Mouse (Mus musculus) MEL (cell line): ENCODE data around the gene Ssb. TPM values are rescaled to one million over a fixed set of nuclear protein-coding genes. Genes with fewer than 3 reads are reported as not detected.

Experiments
- DNase-seq: peaks from one replicate; pipeline ENCODE4 v3.0.0; 2011; ENCODE audit warnings: low read depth, low spot score
- H3K27ac ChIP-seq: 2 replicates; pipeline ENCODE4 v1.5.1; 2012; ENCODE audit warnings: low read depth, mild to moderate bottlenecking, control low read depth, low read length, moderate library complexity; ENCODE audit not compliant: control insufficient read depth
- H3K27me3 ChIP-seq, 2 experiments: fragments of 150-350 bp in 1 of 2; sonication (generic) in 1 of 2; 2 replicates each; pipeline ENCODE4 v1.6.1; 2012; ENCODE audit warnings: low read length in 2 of 2, mild to moderate bottlenecking in 2 of 2, improper control_type of control experiment in 1 of 2, moderate library complexity in 1 of 2; ENCODE audit not compliant: insufficient read depth in 2 of 2, control insufficient read depth in 1 of 2
- H3K36me3 ChIP-seq, 2 experiments: 2 replicates each; pipeline ENCODE4 v1.6.1; 2012 to 2014; ENCODE audit warnings: low read length in 2 of 2, improper control_type of control experiment in 1 of 2, inconsistent platforms in 1 of 2, mild to moderate bottlenecking in 1 of 2; ENCODE audit not compliant: insufficient read depth in 2 of 2, control insufficient read depth in 1 of 2
- H3K4me1 ChIP-seq, 2 experiments: fragments of 150-350 bp in 1 of 2; sonication (generic) in 1 of 2; 2 replicates each; pipeline ENCODE4 v1.6.1; 2012; ENCODE audit warnings: low read length in 2 of 2, improper control_type of control experiment in 1 of 2, mild to moderate bottlenecking in 1 of 2; ENCODE audit not compliant: insufficient read depth in 2 of 2, control insufficient read depth in 1 of 2
- H3K4me3 ChIP-seq, 2 experiments: fragments of 150-350 bp in 1 of 2; sonication (generic) in 1 of 2; 2 replicates each; pipeline ENCODE4 v1.5.1; 2012; ENCODE audit warnings: low read depth in 2 of 2, low read length in 2 of 2, mild to moderate bottlenecking in 2 of 2, moderate library complexity in 2 of 2, control low read depth in 1 of 2, improper control_type of control experiment in 1 of 2; ENCODE audit not compliant: control insufficient read depth in 1 of 2, insufficient read depth in 1 of 2
- H3K79me2 ChIP-seq: 2 replicates; pipeline ENCODE4 v1.6.1; 2012; ENCODE audit warnings: mild to moderate bottlenecking, low read length, moderate library complexity; ENCODE audit not compliant: control insufficient read depth, poor library complexity, insufficient read depth
- H3K9ac ChIP-seq: 2 replicates; pipeline ENCODE4 v1.6.1; 2012; ENCODE audit warnings: low read depth, mild to moderate bottlenecking, control low read depth, low read length, moderate library complexity; ENCODE audit not compliant: control insufficient read depth, poor library complexity, severe bottlenecking
- H3K9me3 ChIP-seq: fragments of 150-350 bp; sonication (generic); replicated peaks from 2 replicates; pipeline ENCODE4 v1.6.1; 2012; ENCODE audit warnings: mild to moderate bottlenecking, low read length, improper control_type of control experiment, moderate library complexity; ENCODE audit not compliant: insufficient read depth
- BHLHE40 ChIP-seq: IDR thresholded peaks from 2 replicates; pipeline ENCODE4 v1.6.1; 2012; ENCODE audit warnings: low read depth, mild to moderate bottlenecking, inconsistent platforms, low read length, improper control_type of control experiment, borderline replicate concordance
- CHD1 ChIP-seq: IDR thresholded peaks from 2 replicates; pipeline ENCODE4 v1.6.1; 2012; ENCODE audit warnings: low read depth, mild to moderate bottlenecking, inconsistent platforms, low read length, improper control_type of control experiment
- CHD2 ChIP-seq: IDR thresholded peaks from 2 replicates; pipeline ENCODE4 v1.6.1; 2011; ENCODE audit warnings: low read length, improper control_type of control experiment
- CTCF ChIP-seq, 3 experiments: IDR thresholded peaks in 2 of 3; conservative IDR thresholded peaks in 1 of 3; 2 replicates each; pipeline ENCODE4 v1.5.1; 2011 to 2012; ENCODE audit warnings: low read length in 3 of 3, low read depth in 2 of 3, mild to moderate bottlenecking in 2 of 3, improper control_type of control experiment in 1 of 3, inconsistent platforms in 1 of 3, mixed read lengths in 1 of 3, moderate library complexity in 1 of 3; ENCODE audit not compliant: control insufficient read depth in 1 of 3, insufficient read depth in 1 of 3, poor library complexity in 1 of 3, severe bottlenecking in 1 of 3
- E2F4 ChIP-seq: IDR thresholded peaks from 2 replicates; pipeline ENCODE4 v1.6.1; 2011; ENCODE audit warnings: low read depth, low read length, improper control_type of control experiment, borderline replicate concordance
- EP300 ChIP-seq, 2 experiments: IDR thresholded peaks; 2 replicates each; pipeline ENCODE4 v1.6.1; 2011; ENCODE audit warnings: improper control_type of control experiment in 2 of 2, low read length in 2 of 2, low read depth in 1 of 2, mild to moderate bottlenecking in 1 of 2
- ETS1 ChIP-seq: IDR thresholded peaks from 2 replicates; pipeline ENCODE4 v1.6.1; 2012; ENCODE audit warnings: low read depth, mild to moderate bottlenecking, inconsistent platforms, low read length, improper control_type of control experiment, moderate library complexity
- GABPA ChIP-seq: IDR thresholded peaks from 2 replicates; pipeline ENCODE4 v1.6.1; 2012; ENCODE audit warnings: low read depth, mild to moderate bottlenecking, inconsistent platforms, low read length, improper control_type of control experiment, moderate library complexity
- GATA1 ChIP-seq: IDR thresholded peaks from 2 replicates; pipeline ENCODE4 v1.6.1; 2011; ENCODE audit warnings: low read depth, low read length, improper control_type of control experiment
- HCFC1 ChIP-seq: IDR thresholded peaks from 2 replicates; pipeline ENCODE4 v1.6.1; 2012; ENCODE audit warnings: low read depth, mild to moderate bottlenecking, inconsistent platforms, low read length, improper control_type of control experiment, moderate library complexity
- JUND ChIP-seq: IDR thresholded peaks from 2 replicates; pipeline ENCODE4 v1.6.1; 2011; ENCODE audit warnings: low read depth, mild to moderate bottlenecking, improper control_type of control experiment, low read length
- KAT2A ChIP-seq: conservative IDR thresholded peaks from 2 replicates; pipeline ENCODE4 v1.6.1; 2012; ENCODE audit warnings: low read depth, low read length, improper control_type of control experiment, inconsistent platforms
- MAFK ChIP-seq: IDR thresholded peaks from 2 replicates; pipeline ENCODE4 v1.6.1; 2011; ENCODE audit warnings: low read depth, mild to moderate bottlenecking, low read length, improper control_type of control experiment, borderline replicate concordance
- MAZ ChIP-seq: IDR thresholded peaks from 2 replicates; pipeline ENCODE4 v1.6.1; 2012; ENCODE audit warnings: low read depth, mild to moderate bottlenecking, inconsistent platforms, low read length, improper control_type of control experiment
- NELFE ChIP-seq: IDR thresholded peaks from 2 replicates; pipeline ENCODE4 v1.6.1; 2011; ENCODE audit warnings: low read depth, low read length, improper control_type of control experiment
- POLR2A ChIP-seq, 2 experiments: IDR thresholded peaks; 2 replicates each; pipeline ENCODE4 v1.6.1; 2011 to 2012; ENCODE audit warnings: low read length in 2 of 2, mild to moderate bottlenecking in 2 of 2, control low read depth in 1 of 2, improper control_type of control experiment in 1 of 2, low read depth in 1 of 2, moderate library complexity in 1 of 2; ENCODE audit not compliant: control insufficient read depth in 1 of 2, insufficient read depth in 1 of 2, poor library complexity in 1 of 2
- POLR2AphosphoS2 ChIP-seq: IDR thresholded peaks from 2 replicates; pipeline ENCODE4 v1.6.1; 2011; ENCODE audit warnings: low read length, improper control_type of control experiment
- POLR2AphosphoS5 ChIP-seq: IDR thresholded peaks from 2 replicates; pipeline ENCODE4 v1.6.1; 2012; ENCODE audit warnings: low read depth, borderline replicate concordance, mild to moderate bottlenecking, inconsistent platforms, low read length, moderate library complexity, mixed read lengths
- TAL1 ChIP-seq: IDR thresholded peaks from 2 replicates; pipeline ENCODE4 v1.6.1; 2012; ENCODE audit warnings: mild to moderate bottlenecking, inconsistent platforms, low read length, moderate library complexity, mixed read lengths
- TBP ChIP-seq: IDR thresholded peaks from 2 replicates; pipeline ENCODE4 v1.8.0; 2011; ENCODE audit warnings: low read depth, low read length, improper control_type of control experiment
- ZC3H11A ChIP-seq: IDR thresholded peaks from 2 replicates; pipeline ENCODE4 v1.6.1; 2012; ENCODE audit warnings: low read depth, mild to moderate bottlenecking, inconsistent platforms, low read length, improper control_type of control experiment
- ZNF384 ChIP-seq: IDR thresholded peaks from 2 replicates; pipeline ENCODE4 v1.6.1; 2012; ENCODE audit warnings: low read depth, mild to moderate bottlenecking, inconsistent platforms, low read length, improper control_type of control experiment
- polyA plus RNA-seq, 2 experiments: library from polyadenylated mRNA; stranded (reverse) in 1 of 2; unstranded in 1 of 2; fragments of >175 nt in 1 of 2; fragments of >200 nt in 1 of 2; gene quantifications; 2 replicates each; pipeline versions ENCODE4 v1.2.1 to v1.2.4; 2012; ENCODE audit warnings: low replicate concordance in 2 of 2, low read depth in 1 of 2; ENCODE audit not compliant: insufficient read length in 2 of 2, insufficient read depth in 1 of 2, missing spikeins in 1 of 2
- total RNA-seq: library from RNA; depleted of rRNA; stranded (reverse); fragments of 300-350 nt; gene quantifications from 2 replicates; pipeline ENCODE4 v1.2.3, GENCODE M21; 2012

Gene Ssb
- total and polyA plus RNA-seq, 3 experiments = 219 to 1,377 (median 357) TPM

- peak overlapping the region; percentile 94 for H3K9ac ChIP-seq
- peak overlapping the region; percentile 64 to 95 for H3K4me3 ChIP-seq
- H3K9me3 ChIP-seq = no peaks in the 10 kb centered on the region
- H3K27me3 ChIP-seq = no peaks in the 10 kb centered on the region
- peaks cover 16% of the 10 kb centered on the region for H3K79me2 ChIP-seq
- H3K36me3 ChIP-seq = peaks cover 0 to 10% of the 10 kb centered on the region in 2 experiments; a peak in 3 of 4 replicates
- H3K27ac ChIP-seq = peak overlapping the region; percentile 69
- TF ChIP-seq POLR2AphosphoS5 = no peak
- H3K4me1 ChIP-seq = peaks cover 2 to 4% of the 10 kb centered on the region in 2 experiments; a peak in 2 of 4 replicates
- DNase-seq = peak; percentile 64
These were observed 23.2 kb downstream of the Ssb start for GRCm38 (mm10) chr2:69884581-69884980.

GRCm38 (mm10) chr2:69885050-69885449 lies 23.7 kb downstream of the Ssb start:
- H3K79me2 ChIP-seq = peaks cover 16% of the 10 kb centered on the region
- TF ChIP-seq TAL1 = no peak
- TF ChIP-seq EP300 (IDR thresholded peaks at IDR 0.05; ENCODE audit: low read depth in 1 of 2, low read length in 2 of 2) = 0 out of 4 replicates have a peak, but pooled peaks of 1 of the 2 experiments have one; percentile 13
- TF ChIP-seq ZNF384 = no peak
- H3K27me3 ChIP-seq = no peaks in the 10 kb centered on the region
- no peak for DNase-seq
- H3K4me1 ChIP-seq = peaks cover 2 to 4% of the 10 kb centered on the region in 2 experiments; a peak in 2 of 4 replicates
- H3K4me3 ChIP-seq = peak overlapping the region; percentile 64 to 95
- peak overlapping the region; percentile 94 for H3K9ac ChIP-seq
- H3K9me3 ChIP-seq = no peaks in the 10 kb centered on the region
- peak overlapping the region; percentile 69 for H3K27ac ChIP-seq
- peaks cover 0 to 10% of the 10 kb centered on the region in 2 experiments; a peak in 3 of 4 replicates for H3K36me3 ChIP-seq

GRCm38 (mm10) chr2:69885451-69886305 lies 24.3 kb downstream of the Ssb start, which contains the start of gene Mettl5:
Gene Mettl5, minus strand, starts transcription at chr2:69885615.
- DNase-seq = peak; percentile 94
- Histone ChIP-seq H3K36me3 (peaks cover 0 to 10% of the 10 kb centered on the region in 2 experiments; a peak in 3 of 4 replicates), H3K9ac (peak within 1 kb of the TSS; percentile 94), H3K79me2 (peaks cover 16% of the 10 kb centered on the region), H3K4me1 (peaks cover 2 to 4% of the 10 kb centered on the region in 2 experiments; a peak in 2 of 4 replicates), H3K4me3 (peak within 1 kb of the TSS; percentile 64 to 95), H3K9me3 (no peaks in the 10 kb centered on the region), H3K27ac (peak within 1 kb of the TSS; percentile 75), H3K27me3 (no peaks in the 10 kb centered on the region)
- TF ChIP-seq TAL1 = no peak
- TF ChIP-seq BHLHE40 = 0 out of 2 replicates have a peak, but pooled peaks have one; percentile 11
- peak; percentile 89 to 93 for TF ChIP-seq POLR2A (IDR thresholded peaks at IDR 0.05; ENCODE audit: control insufficient read depth in 1 of 2, insufficient read depth in 1 of 2, low read depth in 1 of 2, low read length in 2 of 2, poor library complexity in 1 of 2)
- TF ChIP-seq NELFE = peak; percentile 97
- TF ChIP-seq HCFC1 = peak; percentile 88
- no peak; the same call in 1 of the 2 replicates for TF ChIP-seq GABPA
- TF ChIP-seq POLR2AphosphoS2 = peak; percentile 94
- peak; percentile 49; the same call in 1 of the 2 replicates for TF ChIP-seq JUND
- peak; percentile 71 for TF ChIP-seq KAT2A
- no peak for TF ChIP-seq CHD1
- TF ChIP-seq CTCF (IDR thresholded peaks at IDR 0.05 in 2 of 3, conservative IDR thresholded peaks at IDR 0.05 in 1 of 3; ENCODE audit: control insufficient read depth in 1 of 3, insufficient read depth in 1 of 3, low read depth in 2 of 3, low read length in 3 of 3, poor library complexity in 1 of 3, severe bottlenecking in 1 of 3) = peak in 2 of 3 experiments; percentile 58 to 67; a peak in 5 of 6 replicates
- peak; percentile 89 for TF ChIP-seq MAZ
- peak; percentile 81 for TF ChIP-seq TBP
- TF ChIP-seq POLR2AphosphoS5 = no peak
- peak; percentile 79; the same call in 1 of the 2 replicates for TF ChIP-seq E2F4
- peak; percentile 49 for TF ChIP-seq ETS1
- TF ChIP-seq ZNF384 = peak; percentile 58
- no peak for TF ChIP-seq MAFK
- TF ChIP-seq ZC3H11A = no peak
- no peak for TF ChIP-seq GATA1
- TF ChIP-seq CHD2 = peak; percentile 45; the same call in 1 of the 2 replicates
